Mouse (Mus musculus) hindbrain, postnatal 0 days (tissue): ENCODE results near the gene Agl. TPM values are rescaled to one million over a fixed set of nuclear protein-coding genes. Genes with fewer than 3 reads are reported as not detected.

ENCODE experiments used
- ATAC-seq: fragments of 200-750 bp; cut with Nextera tagmentation; 2 replicates; pipeline ENCODE4 v1.8.0; 2017; ENCODE audit warnings: mild to moderate bottlenecking, moderate TSS enrichment, moderate library complexity
- DNase-seq: peaks from one replicate; pipeline ENCODE4 v3.0.0-alpha.2; 2015; ENCODE audit warnings: low spot score
- H3K27ac ChIP-seq: fragments of 300-500 bp; sonication (generic); 2 replicates; pipeline ENCODE4 v1.5.1; 2014; ENCODE audit warnings: mild to moderate bottlenecking
- H3K27me3 ChIP-seq: fragments of 300-500 bp; sonication (generic); 2 replicates; pipeline ENCODE4 v1.6.1; 2014; ENCODE audit warnings: low read length, mixed read lengths; ENCODE audit not compliant: insufficient read depth
- H3K36me3 ChIP-seq: fragments of 300-500 bp; sonication (generic); 2 replicates; pipeline ENCODE4 v1.6.1; 2014; ENCODE audit warnings: low read length, mixed read lengths; ENCODE audit not compliant: insufficient read depth
- H3K4me1 ChIP-seq: fragments of 300-500 bp; sonication (generic); 2 replicates; pipeline ENCODE4 v1.6.1; 2014; ENCODE audit warnings: antibody characterized with exemption, low read length, mixed read lengths; ENCODE audit not compliant: insufficient read depth
- H3K4me2 ChIP-seq: fragments of 300-500 bp; sonication (generic); 2 replicates; pipeline ENCODE4 v1.6.1; 2014; ENCODE audit warnings: low read depth, mild to moderate bottlenecking, low read length, moderate library complexity, mixed read lengths
- H3K4me3 ChIP-seq: fragments of 300-500 bp; sonication (generic); 2 replicates; pipeline ENCODE4 v1.5.1; 2014; ENCODE audit warnings: low read length
- H3K9ac ChIP-seq: fragments of 300-500 bp; sonication (generic); replicated peaks from 2 replicates; pipeline ENCODE4 v1.6.1; 2014; ENCODE audit warnings: mild to moderate bottlenecking, low read length, moderate library complexity, mixed read lengths
- H3K9me3 ChIP-seq: fragments of 300-500 bp; sonication (generic); 2 replicates; pipeline ENCODE4 v1.6.1; 2016; ENCODE audit warnings: low read length, mixed read lengths
- CTCF ChIP-seq: IDR thresholded peaks from 2 replicates; pipeline ENCODE4 v1.5.1; 2016; ENCODE audit warnings: antibody characterized with exemption, control low read depth, low read depth
- WGBS: fragments of 180-500 bp; shearing (Covaris S2); extraction: QIAGEN DNeasy Blood & Tissue Kit; methylation state at CpG from one replicate; pipeline ENCODE4 v1.1.7; 2014; 5-methylcytosine and 5-hydroxymethylcytosine counted together
- polyA plus RNA-seq: library from polyadenylated mRNA; unstranded; fragments of >200 nt; fragmentation: Nextera tagmentation; extraction: Ambion mirVana; gene quantifications from 2 replicates; pipeline ENCODE4 v1.2.1, GENCODE M21; 2015
- total RNA-seq: library from RNA; depleted of rRNA; stranded (reverse); fragments of >200 nt; gene quantifications from 2 replicates; pipeline ENCODE4 v1.2.3, GENCODE M21; 2014

Gene Agl
- total and polyA plus RNA-seq, 2 experiments from 2014 or later = 13.9 to 14.3 TPM

DNA sequence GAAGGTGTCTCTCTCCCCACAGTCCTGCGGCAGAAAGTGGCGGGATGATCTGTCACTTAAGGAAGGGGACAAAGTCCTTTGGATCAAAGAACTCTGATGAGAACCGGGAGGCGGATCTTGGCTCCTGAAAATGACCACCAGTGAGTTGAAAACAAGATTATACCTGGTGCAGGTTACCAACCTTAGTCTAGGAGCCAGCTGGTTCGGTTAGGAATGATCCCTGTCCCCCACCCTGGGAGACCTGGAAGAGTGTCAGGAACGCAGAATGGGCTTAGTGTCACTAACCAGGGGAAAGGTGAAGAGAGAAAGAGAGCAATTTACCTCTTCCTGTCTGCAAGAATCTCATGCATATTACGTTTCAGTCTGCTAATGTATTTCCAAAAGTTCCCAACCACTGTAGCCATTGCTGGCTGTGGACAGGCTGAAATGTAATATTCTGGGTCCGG is 95.5 kb downstream of the Agl start, which contains the start of gene Slc35a3:
Gene Slc35a3, minus strand, starts transcription at position 396 of the 446 bp plus-strand sequence.
- Histone ChIP-seq H3K9ac (peak within 1 kb of the TSS; percentile 95), H3K4me1 (0 out of 2 replicates have a peak, but pooled peaks cover 8% of the 10 kb centered on the region), H3K4me2 (peak within 1 kb of the TSS; percentile 62), H3K27me3 (no peaks in the 10 kb centered on the region), H3K36me3 (no peaks in the 10 kb centered on the region), H3K27ac (peak within 1 kb of the TSS; percentile 86), H3K4me3 (peak within 1 kb of the TSS; percentile 94), H3K9me3 (no peaks in the 10 kb centered on the region)
- TF ChIP-seq CTCF = no peak
- 3% methylated on average over 8 of the region's 8 CpGs for WGBS
- DNase-seq = no peak
- no peak; the same call in 1 of the 2 replicates for ATAC-seq

DNA sequence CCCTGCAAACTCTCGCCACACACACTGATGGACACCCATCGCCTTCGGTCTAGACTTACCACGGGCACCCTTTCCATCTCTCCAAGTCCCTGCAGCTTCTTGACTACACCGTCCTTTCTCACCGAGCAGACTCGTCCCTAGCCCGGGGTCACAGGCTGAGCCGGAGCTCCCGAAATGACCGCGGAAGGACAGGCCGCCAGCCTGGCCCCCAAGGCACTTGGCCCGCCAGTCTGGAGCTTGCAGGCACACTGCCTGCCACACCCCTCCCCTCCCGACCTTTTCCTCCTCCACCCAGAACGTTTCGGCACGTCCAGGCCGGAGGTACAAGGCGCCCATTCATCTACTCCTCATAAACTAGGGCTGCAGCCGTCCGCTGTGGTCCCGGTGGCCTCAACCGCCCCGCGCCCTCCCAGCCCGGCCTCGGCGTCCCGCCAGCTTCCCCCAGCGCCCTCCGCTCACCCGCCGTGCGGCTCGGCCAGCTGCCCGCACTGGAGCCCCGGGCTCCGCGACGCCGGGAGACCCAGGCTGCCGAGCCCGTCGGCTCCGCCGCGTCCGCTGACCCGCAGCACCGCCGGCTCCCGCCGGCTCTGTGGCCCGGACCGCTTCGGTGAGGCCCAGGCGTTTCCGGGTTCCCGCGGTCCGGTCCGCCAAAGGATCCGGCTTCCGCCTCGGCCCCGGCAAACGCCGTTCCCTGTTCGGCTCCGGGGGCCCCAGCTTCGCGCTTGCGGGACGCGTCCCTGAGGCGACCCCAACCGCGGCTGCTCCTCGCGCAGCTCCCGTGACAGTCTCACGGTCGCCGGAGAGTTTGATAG is 96.1 kb downstream of the Agl start:
- Histone ChIP-seq H3K36me3 (no peaks in the 10 kb centered on the region), H3K9ac (peak overlapping the region; percentile 95), H3K4me3 (peak overlapping the region; percentile 94), H3K4me1 (0 out of 2 replicates have a peak, but pooled peaks cover 8% of the 10 kb centered on the region), H3K9me3 (no peaks in the 10 kb centered on the region), H3K4me2 (peak overlapping the region; percentile 62), H3K27me3 (no peaks in the 10 kb centered on the region), H3K27ac (peak overlapping the region; percentile 86)
- TF ChIP-seq CTCF = no peak
- WGBS = under 1% methylated on average over 81 of the region's 85 CpGs
- peak; percentile 83 for DNase-seq
- ATAC-seq = peak; percentile 94

DNA sequence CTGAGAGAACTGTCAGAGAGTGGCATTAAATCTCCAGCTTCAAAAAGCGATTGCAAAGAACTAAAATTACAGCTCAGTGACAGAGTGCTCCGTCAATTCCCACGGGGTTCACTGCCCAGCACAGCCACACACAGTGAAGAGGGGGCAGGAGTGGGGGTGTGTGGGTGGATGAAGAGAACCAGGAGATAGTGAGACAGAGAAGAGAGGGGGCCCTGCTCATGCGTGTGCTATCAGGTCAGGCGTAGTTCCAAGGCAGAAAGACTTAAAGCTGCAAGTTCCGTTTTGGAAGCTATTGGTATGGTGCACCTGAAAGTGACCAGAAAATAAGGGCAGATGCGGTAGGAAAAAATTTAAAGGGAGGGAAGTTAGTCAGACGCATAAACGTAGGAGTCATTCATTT is 97.0 kb downstream of the Agl start:
- 48% methylated on average over 9 of the region's 9 CpGs for WGBS
- ATAC-seq (no peak), DNase-seq (no peak)
- Histone ChIP-seq H3K27ac (no peak overlapping the region), H3K9me3 (no peaks in the 10 kb centered on the region), H3K4me2 (peak overlapping the region; percentile 62), H3K27me3 (no peaks in the 10 kb centered on the region), H3K4me1 (0 out of 2 replicates have a peak, but pooled peaks cover 8% of the 10 kb centered on the region), H3K36me3 (no peaks in the 10 kb centered on the region), H3K4me3 (peak overlapping the region; percentile 94), H3K9ac (peak overlapping the region; percentile 95; the same call in 1 of the 2 replicates)
- TF ChIP-seq CTCF = no peak

DNA sequence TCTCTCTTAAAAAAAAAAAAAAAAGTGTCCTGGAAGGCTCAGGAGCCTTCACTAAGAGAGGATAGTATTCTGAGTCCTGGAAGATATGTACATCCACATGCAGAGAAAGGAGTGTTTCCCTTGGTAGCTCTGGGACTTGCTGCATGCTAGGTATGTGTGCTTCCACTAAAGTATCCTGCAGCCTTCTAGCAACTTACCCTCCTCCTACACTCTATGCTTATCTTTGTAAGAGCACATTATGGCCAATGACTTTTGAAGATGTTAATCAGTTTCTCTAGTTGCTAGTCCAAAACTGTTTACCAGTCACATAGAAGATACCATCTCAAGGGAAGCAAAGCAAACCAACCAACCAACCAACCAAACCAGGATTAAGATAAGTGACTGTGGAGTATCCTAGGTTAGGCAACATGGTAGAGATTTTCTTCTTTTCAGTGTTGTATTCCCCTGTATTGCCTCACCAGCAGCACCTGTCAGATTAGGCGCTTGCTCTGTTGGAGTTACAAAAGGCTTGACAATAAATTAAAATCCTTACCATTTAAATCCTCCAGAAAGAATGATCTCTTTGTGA is 102.2 kb downstream of the Agl start:
- no peak overlapping the region for H3K4me3 ChIP-seq

DNA sequence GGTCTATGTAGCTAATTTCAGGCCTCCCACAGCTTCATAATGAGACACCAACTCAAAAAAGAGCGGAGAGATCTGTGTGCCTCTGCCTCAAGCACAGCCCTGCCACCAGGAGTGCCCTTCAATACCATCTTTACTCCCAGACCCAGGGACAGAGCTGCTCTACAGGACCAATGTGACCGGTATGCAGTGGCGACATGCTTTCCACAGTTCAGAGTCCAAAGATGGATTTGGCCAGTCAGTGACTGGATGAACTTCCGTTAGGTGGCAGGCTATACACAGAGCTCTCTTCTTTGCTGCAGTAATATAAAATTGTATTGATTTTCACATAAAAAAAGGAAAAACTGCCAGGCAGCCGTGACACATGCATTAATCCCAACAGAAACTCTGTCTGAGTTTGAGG is 104.1 kb downstream of the Agl start:
- H3K36me3 ChIP-seq = no peaks in the 10 kb centered on the region
- no peaks in the 10 kb centered on the region for H3K4me1 ChIP-seq
- no peak overlapping the region for H3K27ac ChIP-seq
- H3K9me3 ChIP-seq = no peaks in the 10 kb centered on the region
- H3K9ac ChIP-seq = no peak overlapping the region
- H3K4me3 ChIP-seq = no peak overlapping the region
- DNase-seq (no peak), ATAC-seq (no peak)
- TF ChIP-seq CTCF = no peak
- H3K4me2 ChIP-seq = no peak overlapping the region
- 90% methylated on average over 5 of the region's 5 CpGs for WGBS
- H3K27me3 ChIP-seq = no peaks in the 10 kb centered on the region

More for the DNA sequence above, 102.2 kb downstream of the Agl start:
- DNase-seq = no peak
- Histone ChIP-seq H3K9ac (no peak overlapping the region), H3K4me1 (0 out of 2 replicates have a peak, but pooled peaks cover under 1% of the 10 kb centered on the region), H3K4me2 (no peak overlapping the region), H3K27me3 (no peaks in the 10 kb centered on the region), H3K36me3 (no peaks in the 10 kb centered on the region), H3K9me3 (no peaks in the 10 kb centered on the region), H3K27ac (no peak overlapping the region)
- 96% methylated on average over 1 of the region's 1 CpGs for WGBS
- TF ChIP-seq CTCF = no peak
- no peak for ATAC-seq

DNA sequence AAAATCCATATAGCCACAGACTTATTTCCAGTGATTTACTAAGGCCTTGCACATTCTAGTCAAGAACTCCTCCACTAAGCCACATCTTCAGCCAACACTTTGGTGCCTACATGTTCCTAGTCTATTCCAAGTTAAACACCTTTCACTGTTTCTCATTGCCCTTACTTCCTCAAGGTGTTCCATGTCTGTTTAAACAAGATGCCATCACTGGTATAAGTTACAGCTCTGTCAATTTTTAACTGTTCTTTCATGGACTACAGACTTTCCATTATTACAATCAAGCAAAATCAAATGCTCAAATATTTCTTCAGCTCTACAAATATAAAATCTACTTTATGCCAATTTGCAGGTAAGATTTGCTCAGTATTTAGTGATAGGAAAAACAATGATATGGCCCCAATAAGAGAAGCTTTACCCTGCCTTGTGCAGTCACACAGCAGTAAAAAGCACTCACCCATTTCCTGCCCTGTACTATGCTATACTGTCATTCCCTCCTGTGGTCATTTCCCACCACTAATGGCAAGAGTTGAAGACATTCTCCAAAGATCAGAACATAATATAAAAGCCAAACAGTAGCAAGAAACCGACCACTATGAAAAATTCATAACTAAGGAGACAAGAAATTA is 105.2 kb downstream of the Agl start:
- WGBS = 92% methylated on average over 1 of the region's 1 CpGs
- Histone ChIP-seq H3K4me1 (no peaks in the 10 kb centered on the region), H3K9ac (no peak overlapping the region), H3K36me3 (no peaks in the 10 kb centered on the region), H3K27me3 (no peaks in the 10 kb centered on the region), H3K27ac (no peak overlapping the region), H3K4me2 (no peak overlapping the region), H3K4me3 (no peak overlapping the region), H3K9me3 (no peaks in the 10 kb centered on the region)
- no peak for ATAC-seq
- no peak for TF ChIP-seq CTCF
- no peak for DNase-seq
